Mouse (Mus musculus) cerebral cortex, adult 2 months (tissue): ENCODE data around the gene Alg11.

Source experiments
- WGBS: fragments of 180-500 bp; shearing (Covaris S2); methylation state at CpG from one replicate; pipeline ENCODE4 v1.1.7; 2018; 5-methylcytosine and 5-hydroxymethylcytosine counted together

The Alg11 gene

GRCm38 (mm10) chr8:22060446-22060889 is at the start of gene Alg11:
Alg11 (plus strand) TSS chr8:22060721.
- under 1% methylated on average over 34 of the region's 36 CpGs for WGBS

- 35% methylated on average over 24 of the region's 24 CpGs for WGBS
These were observed 47.4 kb upstream of the Alg11 start for GRCm38 (mm10) chr8:22013034-22013707.

GRCm38 (mm10) chr8:22017731-22018130 is 42.8 kb upstream of the Alg11 start:
- 50% methylated on average over 7 of the region's 7 CpGs for WGBS

GRCm38 (mm10) chr8:22019498-22019897 is 41.0 kb upstream of the Alg11 start:
- 91% methylated on average over 5 of the region's 5 CpGs for WGBS

GRCm38 (mm10) chr8:22022244-22022643 is 38.3 kb upstream of the Alg11 start:
- WGBS = 53% methylated on average over 7 of the region's 7 CpGs

- WGBS = 93% methylated on average over 4 of the region's 4 CpGs
These were observed 35.3 kb upstream of the Alg11 start for GRCm38 (mm10) chr8:22025241-22025640.

GRCm38 (mm10) chr8:22028973-22029372 is 31.5 kb upstream of the Alg11 start:
- 83% methylated on average over 3 of the region's 3 CpGs for WGBS

- WGBS = 92% methylated on average over 3 of the region's 3 CpGs
These were observed 29.5 kb upstream of the Alg11 start for GRCm38 (mm10) chr8:22030990-22031389.

GRCm38 (mm10) chr8:22036137-22036536 is 24.4 kb upstream of the Alg11 start:
- WGBS = 90% methylated on average over 9 of the region's 9 CpGs

GRCm38 (mm10) chr8:22037022-22037421 is 23.5 kb upstream of the Alg11 start:
- 82% methylated on average over 7 of the region's 7 CpGs for WGBS

GRCm38 (mm10) chr8:22039468-22040152 is 20.9 kb upstream of the Alg11 start:
- 34% methylated on average over 15 of the region's 15 CpGs for WGBS

- 53% methylated on average over 6 of the region's 6 CpGs for WGBS
These were observed 20.4 kb upstream of the Alg11 start for GRCm38 (mm10) chr8:22040153-22040509.

GRCm38 (mm10) chr8:22042515-22042914 is 18.0 kb upstream of the Alg11 start:
- 85% methylated on average over 3 of the region's 3 CpGs for WGBS

- WGBS = 84% methylated on average over 12 of the region's 12 CpGs
These were observed 16.8 kb upstream of the Alg11 start for GRCm38 (mm10) chr8:22043706-22044105.

- 48% methylated on average over 2 of the region's 2 CpGs for WGBS
These were observed 12.6 kb upstream of the Alg11 start for GRCm38 (mm10) chr8:22047699-22048464.

- 91% methylated on average over 12 of the region's 12 CpGs for WGBS
These were observed 5.6 kb upstream of the Alg11 start for GRCm38 (mm10) chr8:22054674-22055491.

GRCm38 (mm10) chr8:22055492-22055877 is 5.0 kb upstream of the Alg11 start:
- 96% methylated on average over 2 of the region's 2 CpGs for WGBS

- 79% methylated on average over 3 of the region's 3 CpGs for WGBS
These were observed 3.7 kb upstream of the Alg11 start for GRCm38 (mm10) chr8:22056850-22057249.

- WGBS = 83% methylated on average over 9 of the region's 9 CpGs
These were observed 2.2 kb upstream of the Alg11 start for GRCm38 (mm10) chr8:22058368-22058767.

GRCm38 (mm10) chr8:22059153-22059738 is 1.3 kb upstream of the Alg11 start:
- 35% methylated on average over 11 of the region's 11 CpGs for WGBS

- 1% methylated on average over 46 of the region's 46 CpGs for WGBS
These were observed 588 bp upstream of the Alg11 start, which contains the start of gene Atp7b for GRCm38 (mm10) chr8:22059821-22060445. Atp7b (minus strand) TSS chr8:22060305.
